Mouse (Mus musculus) embryonic facial prominence, embryonic 13.5 days (tissue): ENCODE measurements around the gene Rnf123. TPM values are rescaled to one million over a fixed set of nuclear protein-coding genes. Genes with fewer than 3 reads are reported as not detected.

Source experiments
- ATAC-seq: fragments of 200-750 bp; cut with Nextera tagmentation; 2 replicates; pipeline ENCODE4 v1.8.0; 2017; ENCODE audit warnings: low read depth; ENCODE audit not compliant: insufficient number of reproducible peaks, insufficient read depth, low FRiP score, low TSS enrichment
- H3K27ac ChIP-seq: fragments of 300-500 bp; sonication (generic); 2 replicates; pipeline ENCODE4 v1.5.1; 2015; ENCODE audit warnings: moderate library complexity, mild to moderate bottlenecking, inconsistent platforms
- H3K27me3 ChIP-seq: fragments of 300-500 bp; sonication (generic); 2 replicates; pipeline ENCODE4 v1.6.1; 2015; ENCODE audit warnings: mild to moderate bottlenecking, inconsistent platforms
- H3K36me3 ChIP-seq: fragments of 300-500 bp; sonication (generic); 2 replicates; pipeline ENCODE4 v1.6.1; 2015; ENCODE audit warnings: mild to moderate bottlenecking, inconsistent platforms
- H3K4me1 ChIP-seq: fragments of 300-500 bp; sonication (generic); 2 replicates; pipeline ENCODE4 v1.6.1; 2015; ENCODE audit warnings: inconsistent platforms
- H3K4me2 ChIP-seq: fragments of 300-500 bp; sonication (generic); 2 replicates; pipeline ENCODE4 v1.6.1; 2015; ENCODE audit warnings: moderate library complexity, mild to moderate bottlenecking, inconsistent platforms
- H3K4me3 ChIP-seq: fragments of 300-500 bp; sonication (generic); 2 replicates; pipeline ENCODE4 v1.5.1; 2015; ENCODE audit warnings: mild to moderate bottlenecking, inconsistent platforms
- H3K9ac ChIP-seq: fragments of 300-500 bp; sonication (generic); 2 replicates; pipeline ENCODE4 v1.6.1; 2015; ENCODE audit warnings: mild to moderate bottlenecking, inconsistent platforms
- H3K9me3 ChIP-seq: fragments of 300-500 bp; sonication (generic); 2 replicates; pipeline ENCODE4 v1.6.1; 2016; ENCODE audit warnings: inconsistent platforms
- WGBS: fragments of 180-500 bp; shearing (Covaris S2); methylation state at CpG from one replicate; pipeline ENCODE4 v1.1.7; 2015; ENCODE audit warnings: mixed read lengths; 5-methylcytosine and 5-hydroxymethylcytosine counted together
- polyA plus RNA-seq: library from polyadenylated mRNA; unstranded; fragments of >200 nt; fragmentation: Nextera tagmentation; extraction: Ambion mirVana; gene quantifications from 2 replicates; pipeline ENCODE4 v1.2.1, GENCODE M21; 2015

Gene Rnf123
- 31.2 and 36.2 TPM in 2 replicates for polyA plus RNA-seq

DNA sequence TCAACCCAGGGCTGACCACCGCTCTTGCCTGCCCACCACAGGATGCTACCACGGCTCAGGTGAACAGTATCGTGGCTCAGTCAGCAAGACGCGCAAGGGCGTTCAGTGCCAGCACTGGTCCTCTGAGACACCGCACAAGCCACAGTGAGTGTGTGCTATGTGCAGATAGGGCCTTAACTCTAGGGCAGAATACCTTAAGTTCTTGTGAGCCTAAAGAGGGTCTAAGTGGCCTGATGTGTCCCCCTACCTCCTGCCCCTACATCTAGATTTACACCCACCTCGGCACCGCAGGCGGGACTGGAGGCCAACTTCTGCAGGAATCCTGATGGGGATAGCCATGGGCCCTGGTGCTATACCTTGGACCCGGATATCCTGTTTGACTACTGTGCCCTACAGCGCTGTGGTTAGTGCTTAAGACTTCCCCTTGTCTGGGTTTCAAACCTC, at the start of gene Rnf123:
Gene Rnf123, minus strand, starts transcription at position 359 of the 444 bp plus-strand sequence.
- Histone ChIP-seq H3K9me3 (no peaks in the 10 kb centered on the region), H3K36me3 (peaks cover 42% of the 10 kb centered on the region), H3K9ac (peak within 1 kb of the TSS; percentile 46), H3K27me3 (peaks cover 44% of the 10 kb centered on the region), H3K4me3 (peak within 1 kb of the TSS; percentile 28), H3K4me1 (peaks cover 18% of the 10 kb centered on the region), H3K4me2 (peak within 1 kb of the TSS; percentile 54), H3K27ac (no peak within 1 kb of the TSS)
- no peak for ATAC-seq
- WGBS, result 28% methylated on average over 12 of the region's 12 CpGs

DNA sequence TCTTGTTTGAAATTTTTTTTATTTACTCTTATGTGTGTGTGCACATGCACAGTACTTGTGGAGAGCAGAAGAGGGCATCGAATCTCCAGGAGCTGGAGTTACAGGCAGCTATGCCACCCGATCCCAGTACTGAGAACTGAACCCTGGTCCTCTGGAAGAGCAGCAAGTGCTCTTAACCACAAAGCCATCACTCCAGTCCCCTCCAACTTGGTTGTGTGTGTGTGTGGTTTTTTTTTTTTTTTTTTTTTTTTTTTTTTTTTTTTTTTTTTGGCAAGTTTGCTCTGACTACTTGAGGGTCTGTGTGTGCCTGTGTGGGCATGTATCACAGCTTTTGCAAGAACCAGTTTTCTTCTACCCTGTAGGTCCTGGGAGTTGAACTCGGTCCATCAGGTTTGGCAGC, 49.2 kb upstream of the Rnf123 start:
- ATAC-seq, result no peak
- H3K27me3 ChIP-seq, result no peaks in the 10 kb centered on the region
- H3K9ac ChIP-seq, result no peak overlapping the region
- 93% methylated on average over 3 of the region's 3 CpGs for WGBS
- no peak overlapping the region for H3K4me3 ChIP-seq
- H3K9me3 ChIP-seq, result no peaks in the 10 kb centered on the region
- H3K4me2 ChIP-seq, result no peak overlapping the region
- no peaks in the 10 kb centered on the region for H3K36me3 ChIP-seq
- H3K4me1 ChIP-seq, result peaks cover 12% of the 10 kb centered on the region
- no peak overlapping the region for H3K27ac ChIP-seq

DNA sequence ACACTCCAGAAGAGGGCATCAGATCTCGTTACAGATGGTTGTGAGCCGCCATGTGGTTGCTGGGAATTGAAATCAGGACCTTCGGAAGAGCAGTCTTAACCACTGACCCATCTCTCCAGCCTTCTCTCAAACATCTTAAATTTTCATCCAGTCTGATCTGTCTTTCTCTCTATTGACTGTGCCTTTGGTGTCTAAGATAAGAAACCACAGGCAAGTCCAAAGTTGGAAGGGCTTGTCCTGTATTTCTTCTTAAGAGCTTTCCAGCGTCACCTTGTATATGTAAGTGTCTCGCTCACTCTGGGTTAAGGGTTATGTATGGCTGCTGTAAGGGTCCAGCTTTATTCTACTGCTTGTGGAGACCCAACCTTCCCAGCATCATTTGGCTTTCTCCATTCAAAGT, 48.4 kb upstream of the Rnf123 start:
- H3K27me3 ChIP-seq, result no peaks in the 10 kb centered on the region
- H3K9me3 ChIP-seq, result no peaks in the 10 kb centered on the region
- ATAC-seq, result no peak
- WGBS, result 84% methylated on average over 5 of the region's 5 CpGs
- H3K4me3 ChIP-seq, result no peak overlapping the region
- no peak overlapping the region for H3K4me2 ChIP-seq
- no peak overlapping the region for H3K27ac ChIP-seq
- H3K4me1 ChIP-seq, result 0 out of 2 replicates have a peak, but pooled peaks cover 4% of the 10 kb centered on the region
- no peaks in the 10 kb centered on the region for H3K36me3 ChIP-seq
- H3K9ac ChIP-seq, result no peak overlapping the region

DNA sequence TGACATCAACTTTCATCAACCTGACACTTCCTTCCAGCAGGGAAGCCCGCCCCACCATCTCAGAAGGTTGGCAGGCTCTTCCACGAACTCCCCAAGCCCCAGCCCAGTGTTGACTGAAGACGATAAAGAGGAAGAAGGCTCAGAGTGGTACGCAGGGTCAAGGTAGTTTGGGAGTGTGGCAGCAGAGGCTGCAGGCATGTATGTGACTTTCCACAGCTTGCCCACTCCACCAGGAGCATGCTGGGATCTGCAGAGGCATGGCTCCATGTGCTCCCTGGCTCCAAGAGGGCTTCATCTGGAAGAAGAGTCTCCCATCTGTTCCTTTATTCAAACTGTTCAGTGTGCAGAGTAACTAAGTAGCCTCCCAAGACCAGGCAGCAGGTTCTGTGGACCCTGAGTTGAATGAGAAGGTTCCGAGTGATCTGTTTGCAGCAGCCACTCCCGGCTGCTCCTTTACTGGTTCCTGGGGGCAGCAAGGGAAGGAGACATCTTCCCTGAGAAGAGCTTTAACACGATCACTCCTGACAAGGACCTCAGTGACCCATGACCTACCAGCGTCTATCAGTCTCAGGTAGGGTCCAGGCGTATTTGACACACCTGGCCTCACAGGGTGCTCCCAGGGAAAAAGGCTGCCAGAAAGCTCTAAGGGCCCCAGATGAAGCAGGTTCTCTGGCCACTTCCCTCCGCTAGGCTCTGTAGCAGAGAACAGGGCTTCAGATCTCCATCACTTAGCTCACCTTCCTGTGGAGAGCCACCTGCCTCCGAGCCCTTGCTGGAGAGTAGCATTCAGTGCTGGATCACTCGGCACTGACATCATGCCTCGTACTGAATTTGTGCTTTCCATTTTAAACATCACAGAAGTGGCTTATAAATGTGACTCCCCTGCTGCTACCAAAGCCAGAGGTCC, 46.1 kb upstream of the Rnf123 start:
- Histone ChIP-seq H3K4me2 (no peak overlapping the region), H3K36me3 (no peaks in the 10 kb centered on the region), H3K27me3 (no peaks in the 10 kb centered on the region), H3K9ac (no peak overlapping the region), H3K9me3 (no peaks in the 10 kb centered on the region), H3K4me3 (no peak overlapping the region), H3K27ac (no peak overlapping the region), H3K4me1 (0 out of 2 replicates have a peak, but pooled peaks cover 4% of the 10 kb centered on the region)
- 73% methylated on average over 13 of the region's 13 CpGs for WGBS
- ATAC-seq, result no peak

DNA sequence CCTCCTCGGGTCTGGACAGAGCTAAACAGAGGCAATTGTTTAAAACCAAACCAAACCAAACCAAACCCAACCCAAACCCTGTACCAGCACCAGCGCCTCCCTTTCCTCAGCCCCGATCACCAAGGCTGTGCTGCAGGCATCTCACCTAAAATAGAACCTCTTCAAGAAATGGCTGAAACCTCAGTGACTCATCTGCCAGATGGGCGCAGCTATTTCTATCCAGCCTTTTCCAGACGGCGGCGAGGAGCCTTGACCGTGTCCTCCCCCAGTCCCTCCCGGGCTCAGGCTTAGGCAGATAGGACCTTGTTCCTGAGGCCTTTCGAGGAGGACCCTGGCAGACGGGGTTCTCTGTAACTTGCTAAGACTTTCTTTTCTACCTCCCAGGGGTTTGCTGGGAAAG, 45.1 kb upstream of the Rnf123 start:
- Histone ChIP-seq H3K9me3 (no peaks in the 10 kb centered on the region), H3K27me3 (no peaks in the 10 kb centered on the region), H3K4me1 (0 out of 2 replicates have a peak, but pooled peaks cover 4% of the 10 kb centered on the region), H3K9ac (no peak overlapping the region), H3K4me2 (no peak overlapping the region), H3K4me3 (no peak overlapping the region), H3K27ac (no peak overlapping the region), H3K36me3 (no peaks in the 10 kb centered on the region)
- no peak for ATAC-seq
- 82% methylated on average over 11 of the region's 11 CpGs for WGBS

DNA sequence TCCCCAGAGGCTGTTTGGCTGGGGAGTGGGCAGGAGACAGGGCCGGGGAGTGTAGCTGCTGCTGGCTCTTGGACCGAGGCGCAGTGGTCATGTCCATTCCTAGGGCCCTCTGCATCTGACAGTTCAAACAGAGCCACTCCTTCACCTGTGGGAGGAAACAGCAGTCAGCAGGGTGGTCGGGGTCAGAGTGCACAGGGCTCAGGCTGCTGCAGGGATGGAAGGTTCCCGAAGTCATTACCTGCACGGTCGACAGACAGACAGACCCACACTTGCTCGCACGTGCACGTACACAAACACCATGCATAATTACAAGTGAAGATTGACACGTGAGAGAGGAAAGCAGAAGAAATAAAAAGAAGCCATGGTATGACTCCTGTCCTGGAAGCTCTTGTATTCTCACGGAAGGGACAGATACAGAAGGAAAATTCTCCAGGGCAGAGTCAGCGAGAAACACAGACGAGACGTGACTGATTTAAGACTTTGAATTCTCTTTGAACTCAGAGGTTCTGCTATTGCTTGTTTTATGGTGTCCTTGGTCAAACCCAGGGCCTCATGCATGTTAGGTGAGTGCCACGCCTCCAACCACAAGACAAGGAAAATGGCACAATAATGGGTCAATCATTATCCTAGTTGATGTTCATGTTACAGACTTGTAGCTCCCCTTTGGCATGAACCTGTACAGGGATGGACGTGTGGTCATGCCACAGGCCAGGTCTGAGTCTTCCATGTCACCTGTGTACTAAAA, 43.5 kb upstream of the Rnf123 start:
- H3K27me3 ChIP-seq, result no peaks in the 10 kb centered on the region
- H3K4me1 ChIP-seq, result 0 out of 2 replicates have a peak, but pooled peaks cover 4% of the 10 kb centered on the region

DNA sequence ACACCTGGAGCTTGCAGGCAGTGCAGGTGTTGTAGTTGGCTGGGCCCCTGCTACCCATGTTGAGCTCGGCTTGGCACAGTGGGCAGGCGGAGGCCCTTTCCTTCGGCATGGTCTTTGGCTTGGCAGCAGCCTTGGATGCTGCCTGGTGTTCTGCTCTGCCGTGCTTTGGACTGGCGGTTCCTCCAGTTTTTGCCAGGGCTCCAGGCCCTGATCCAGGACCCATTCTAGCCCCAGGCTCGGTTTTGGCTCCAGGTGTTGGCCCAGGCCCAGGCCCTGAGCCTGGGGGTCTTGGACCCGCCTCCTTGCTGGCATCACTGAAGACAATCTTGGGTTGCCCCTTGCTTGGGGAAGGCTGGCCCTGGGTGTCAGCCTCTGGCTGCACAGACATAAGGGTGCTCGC, 42.6 kb upstream of the Rnf123 start:
- no peak overlapping the region for H3K4me3 ChIP-seq
- 0 out of 2 replicates have a peak, but pooled peaks cover 4% of the 10 kb centered on the region for H3K4me1 ChIP-seq
- no peaks in the 10 kb centered on the region for H3K9me3 ChIP-seq
- no peak for ATAC-seq
- no peak overlapping the region for H3K4me2 ChIP-seq
- H3K9ac ChIP-seq, result no peak overlapping the region
- WGBS, result 87% methylated on average over 8 of the region's 8 CpGs
- no peaks in the 10 kb centered on the region for H3K36me3 ChIP-seq
- no peaks in the 10 kb centered on the region for H3K27me3 ChIP-seq
- no peak overlapping the region for H3K27ac ChIP-seq

More for the DNA sequence above, 43.5 kb upstream of the Rnf123 start:
- no peak for ATAC-seq
- H3K9ac ChIP-seq, result no peak overlapping the region
- H3K4me2 ChIP-seq, result no peak overlapping the region
- H3K36me3 ChIP-seq, result no peaks in the 10 kb centered on the region
- no peak overlapping the region for H3K27ac ChIP-seq
- WGBS, result 78% methylated on average over 17 of the region's 17 CpGs
- H3K4me3 ChIP-seq, result no peak overlapping the region
- H3K9me3 ChIP-seq, result no peaks in the 10 kb centered on the region

DNA sequence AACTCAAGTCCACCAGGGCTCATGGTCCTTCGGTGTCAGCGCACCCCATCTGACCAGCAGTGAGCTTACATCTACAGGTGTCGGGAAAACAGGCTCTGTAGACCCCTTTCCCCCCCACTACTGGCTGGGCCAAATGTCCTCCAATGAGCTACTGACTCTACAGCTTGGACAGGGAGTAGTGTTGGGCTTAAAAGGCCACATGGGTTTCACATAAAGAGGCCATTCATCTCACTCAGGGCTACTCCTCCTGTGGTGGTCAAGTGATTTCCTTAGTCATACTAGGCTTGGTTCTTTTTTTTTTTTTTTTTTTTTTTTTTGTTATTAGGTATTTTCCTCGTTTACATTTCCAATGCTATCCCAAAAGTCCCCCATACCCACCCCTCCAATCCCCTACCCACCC, 40.8 kb upstream of the Rnf123 start:
- no peak overlapping the region for H3K4me2 ChIP-seq
- WGBS, result 75% methylated on average over 4 of the region's 4 CpGs
- H3K9ac ChIP-seq, result no peak overlapping the region
- H3K36me3 ChIP-seq, result no peaks in the 10 kb centered on the region
- no peak for ATAC-seq
- no peak overlapping the region for H3K27ac ChIP-seq
- peaks cover 10% of the 10 kb centered on the region; the same call in 1 of the 2 replicates for H3K4me1 ChIP-seq
- no peaks in the 10 kb centered on the region for H3K9me3 ChIP-seq
- no peaks in the 10 kb centered on the region for H3K27me3 ChIP-seq
- H3K4me3 ChIP-seq, result no peak overlapping the region

DNA sequence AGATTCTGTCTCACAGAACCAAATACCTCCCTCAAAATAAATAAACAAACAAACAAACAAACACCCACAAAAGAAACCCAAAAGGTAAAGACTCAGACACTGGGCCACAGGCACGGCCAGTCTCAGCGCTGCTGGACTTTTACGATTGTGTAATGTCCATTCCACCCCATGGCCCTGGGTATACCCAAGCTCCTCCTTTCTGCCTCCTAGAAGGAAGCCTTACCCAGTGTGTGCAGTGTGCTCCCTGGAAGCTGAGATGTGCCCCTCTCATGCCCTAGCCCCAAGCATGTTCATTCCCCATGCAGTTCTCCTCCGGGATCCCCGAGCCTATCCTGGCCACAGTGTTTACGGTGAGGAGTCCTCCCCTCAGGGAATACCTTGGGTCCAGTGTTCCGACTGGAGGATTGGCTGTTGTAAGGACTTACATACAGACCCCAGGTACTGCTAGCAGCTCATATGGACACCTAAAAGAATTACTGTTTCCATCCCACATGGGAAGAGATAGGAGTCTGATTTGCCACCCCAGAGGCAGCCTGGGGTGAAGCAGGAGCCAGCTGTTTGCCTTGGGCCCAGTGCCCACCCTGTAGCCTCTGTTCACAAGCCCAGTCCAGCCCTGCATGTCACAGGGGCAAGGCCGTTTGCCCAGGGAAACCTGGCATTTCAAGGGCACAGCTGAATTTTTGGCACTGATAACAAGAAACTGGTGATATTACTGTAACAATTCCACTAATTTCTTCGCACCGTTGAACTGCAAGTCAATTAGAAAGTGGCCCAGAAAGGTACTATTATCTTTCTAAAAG, 38.2 kb upstream of the Rnf123 start:
- ATAC-seq, result no peak
- Histone ChIP-seq H3K9me3 (no peaks in the 10 kb centered on the region), H3K4me1 (peaks cover 14% of the 10 kb centered on the region), H3K27me3 (no peaks in the 10 kb centered on the region), H3K27ac (no peak overlapping the region), H3K4me2 (no peak overlapping the region), H3K9ac (no peak overlapping the region), H3K36me3 (no peaks in the 10 kb centered on the region), H3K4me3 (no peak overlapping the region)
- 82% methylated on average over 10 of the region's 10 CpGs for WGBS

DNA sequence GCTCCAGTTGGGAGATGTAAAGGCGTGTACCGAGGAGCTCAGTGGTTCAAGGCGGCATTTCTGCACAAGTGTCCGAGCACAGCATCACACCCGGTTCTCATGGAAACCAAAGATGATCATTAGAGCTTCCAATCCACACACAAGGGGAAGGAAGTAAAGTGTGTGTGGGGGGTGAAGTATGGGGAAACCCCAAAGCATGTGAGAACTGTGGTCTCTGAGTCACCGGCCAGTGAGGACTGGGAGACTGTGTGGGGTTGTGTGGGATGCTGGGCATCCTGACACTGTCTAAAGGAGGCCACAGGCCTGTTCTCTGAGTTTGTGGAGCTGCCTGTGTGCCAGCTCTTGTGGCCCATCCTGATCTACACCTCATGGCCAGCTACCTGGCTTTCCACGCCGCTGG, 37.5 kb upstream of the Rnf123 start:
- WGBS, result 91% methylated on average over 8 of the region's 8 CpGs
- no peak overlapping the region for H3K4me2 ChIP-seq
- peaks cover 6% of the 10 kb centered on the region; the same call in 1 of the 2 replicates for H3K27me3 ChIP-seq
- no peaks in the 10 kb centered on the region for H3K36me3 ChIP-seq
- ATAC-seq, result no peak
- H3K9ac ChIP-seq, result no peak overlapping the region
- no peaks in the 10 kb centered on the region for H3K9me3 ChIP-seq
- peaks cover 14% of the 10 kb centered on the region for H3K4me1 ChIP-seq
- no peak overlapping the region for H3K4me3 ChIP-seq
- no peak overlapping the region for H3K27ac ChIP-seq

DNA sequence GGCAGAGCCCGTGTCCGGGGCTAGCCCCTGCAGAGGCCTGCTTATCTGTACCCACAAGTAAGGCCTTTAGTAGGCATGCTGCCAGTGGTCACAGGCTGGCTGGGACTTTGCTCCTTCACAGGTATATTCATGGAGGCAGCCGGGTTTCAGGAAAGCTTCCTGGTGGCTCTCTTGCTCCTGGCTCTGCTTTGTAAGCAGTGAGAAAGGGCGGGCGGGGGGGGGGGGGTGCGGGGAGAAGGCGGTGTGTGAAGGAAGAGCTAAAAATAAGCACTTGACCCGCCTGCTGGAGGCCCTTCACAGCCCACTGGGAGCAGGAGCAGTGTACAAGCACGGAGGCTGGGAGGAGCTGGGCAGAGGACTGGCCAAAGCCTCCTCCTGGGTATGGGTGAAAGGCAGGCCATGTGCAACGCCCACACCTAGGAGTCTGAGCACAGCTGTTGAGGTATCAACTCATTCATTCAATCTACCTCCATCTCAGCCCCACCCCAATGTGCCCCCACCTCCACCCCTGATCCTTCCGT, 36.8 kb upstream of the Rnf123 start:
- peaks cover 13% of the 10 kb centered on the region for H3K27me3 ChIP-seq
- no peak overlapping the region for H3K4me2 ChIP-seq
- H3K27ac ChIP-seq, result peak overlapping the region; percentile 4; the same call in 1 of the 2 replicates
- no peak for ATAC-seq
- peaks cover 14% of the 10 kb centered on the region for H3K4me1 ChIP-seq
- no peak overlapping the region for H3K9ac ChIP-seq
- WGBS, result 51% methylated on average over 11 of the region's 11 CpGs
- no peaks in the 10 kb centered on the region for H3K9me3 ChIP-seq
- no peak overlapping the region for H3K4me3 ChIP-seq
- H3K36me3 ChIP-seq, result no peaks in the 10 kb centered on the region
